Mouse (Mus musculus) lung, postnatal 4 days (tissue): ENCODE data around the gene Tmem80.

ENCODE experiments used
- DNase-seq, 2 experiments: peaks; one replicate each; pipeline ENCODE4 v3.0.0; 2021

The Tmem80 gene

DNA sequence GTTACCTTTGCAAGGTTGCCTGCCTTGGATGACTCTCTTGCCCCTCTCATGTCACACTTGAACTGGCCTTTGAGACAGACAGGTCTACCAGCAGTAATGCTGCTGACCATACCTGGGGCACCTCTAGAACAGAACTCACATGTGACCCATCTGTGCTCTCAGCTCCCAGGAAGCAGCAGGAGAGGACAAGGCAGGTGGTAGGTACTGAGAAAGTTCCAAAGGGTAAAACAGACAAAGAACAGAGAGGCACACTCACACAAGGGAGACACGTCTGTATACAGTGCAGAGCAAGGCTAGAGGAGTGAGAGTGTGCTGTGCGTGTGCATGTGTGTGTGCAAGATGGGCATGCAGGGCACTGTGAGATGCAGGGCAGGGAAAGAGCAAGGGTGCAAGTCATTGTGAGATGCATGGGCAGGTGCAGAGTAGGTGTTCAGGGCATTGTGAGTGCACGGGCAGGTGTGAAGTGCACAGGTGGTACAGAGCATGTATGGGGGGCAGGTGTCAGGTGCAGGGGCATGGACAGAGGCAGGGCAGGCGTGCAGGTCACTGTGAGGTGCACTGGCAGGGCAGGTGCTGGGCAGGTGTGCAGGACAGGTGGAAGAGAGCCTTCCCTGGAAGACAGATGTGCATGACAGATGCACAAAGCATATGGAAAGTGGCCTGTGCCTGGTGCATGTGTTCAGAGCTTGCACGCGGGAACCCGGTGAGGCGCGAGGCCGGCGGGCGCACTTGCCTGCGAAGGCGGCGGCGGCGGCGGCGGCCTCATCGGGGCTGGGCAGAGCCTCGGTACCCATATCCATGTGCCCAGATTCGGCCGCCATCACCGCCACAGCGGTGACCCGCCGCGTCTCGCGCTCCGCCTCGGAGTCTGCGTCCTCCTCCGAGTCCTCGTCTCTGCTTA, 743 bp upstream of the Tmem80 start:
- no peak for DNase-seq

DNA sequence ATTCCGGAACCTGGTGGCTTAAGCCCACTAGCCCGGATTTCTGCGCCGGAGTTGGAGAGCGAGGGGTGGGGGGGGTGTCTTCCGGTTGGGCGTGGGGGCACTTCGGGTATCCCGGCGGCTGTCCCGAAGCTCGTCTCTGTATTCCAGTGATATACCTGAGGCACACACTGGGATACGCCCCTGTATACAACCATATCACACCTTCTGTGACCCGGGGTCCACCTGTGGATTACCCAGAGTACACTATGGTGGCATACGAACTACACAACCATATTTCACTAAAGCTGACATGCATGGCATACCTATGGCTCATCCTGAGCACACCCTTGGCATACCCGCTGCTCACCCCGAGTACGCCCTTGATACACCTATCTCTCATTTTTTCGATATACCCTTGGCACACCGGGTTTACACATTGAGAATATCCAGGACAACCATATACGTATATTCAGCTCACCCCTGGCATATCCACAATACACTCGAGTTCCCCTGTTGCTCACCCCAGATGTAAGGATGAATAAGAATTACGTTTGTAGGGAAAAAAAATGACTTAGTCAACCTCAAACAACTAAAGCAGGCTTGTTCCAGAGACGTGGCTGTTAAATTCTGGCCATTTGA, 943 bp downstream of the Tmem80 start:
- no peak for DNase-seq

DNA sequence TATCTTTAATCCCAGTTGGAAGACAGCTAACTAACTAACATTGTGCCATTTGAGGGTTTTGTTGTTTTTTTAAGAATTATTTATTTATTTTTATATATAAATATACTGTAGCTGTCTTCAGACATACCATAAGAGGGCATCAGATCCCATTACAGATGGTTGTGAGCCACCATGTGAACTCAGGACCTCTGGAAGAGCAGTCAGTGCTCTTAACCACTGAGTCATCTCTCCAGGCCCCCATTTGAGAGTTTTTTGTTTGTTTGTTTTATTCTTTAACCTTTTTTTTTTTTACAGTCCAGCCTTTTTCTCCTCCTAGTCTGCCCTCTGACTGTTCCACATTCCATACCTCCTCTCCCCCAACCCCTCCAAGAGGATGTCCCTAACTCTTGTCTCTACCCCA, 3.2 kb downstream of the Tmem80 start:
- no peak for DNase-seq

- DNase-seq = no peak
Observed at GRCm38 (mm10) chr7:141331990-141332389, 4.5 kb downstream of the Tmem80 start.

GRCm38 (mm10) chr7:141335044-141335579, 7.6 kb downstream of the Tmem80 start:
- DNase-seq = no peak

- no peak for DNase-seq
Observed at GRCm38 (mm10) chr7:141335682-141336081, 8.1 kb downstream of the Tmem80 start.

DNA sequence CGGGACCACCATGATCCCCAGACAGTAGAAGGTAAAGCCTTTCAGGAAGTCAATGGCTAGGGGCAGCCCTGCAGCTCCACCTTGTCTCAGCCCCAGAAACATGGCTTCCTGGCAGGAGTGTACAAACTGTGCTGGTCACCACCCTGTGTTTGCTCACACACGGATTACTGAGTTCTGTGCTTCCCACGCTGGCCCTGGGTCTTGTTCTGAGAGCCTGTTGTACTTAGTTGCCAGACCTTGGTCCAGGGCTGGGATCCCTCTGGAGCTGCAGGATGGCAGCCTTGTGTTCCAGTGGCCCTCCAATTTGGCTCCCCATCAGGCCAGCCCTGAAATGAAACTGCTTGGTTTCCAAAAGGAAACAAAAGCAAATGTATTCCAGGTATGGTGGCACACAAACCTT, 8.8 kb downstream of the Tmem80 start:
- DNase-seq = no peak

DNA sequence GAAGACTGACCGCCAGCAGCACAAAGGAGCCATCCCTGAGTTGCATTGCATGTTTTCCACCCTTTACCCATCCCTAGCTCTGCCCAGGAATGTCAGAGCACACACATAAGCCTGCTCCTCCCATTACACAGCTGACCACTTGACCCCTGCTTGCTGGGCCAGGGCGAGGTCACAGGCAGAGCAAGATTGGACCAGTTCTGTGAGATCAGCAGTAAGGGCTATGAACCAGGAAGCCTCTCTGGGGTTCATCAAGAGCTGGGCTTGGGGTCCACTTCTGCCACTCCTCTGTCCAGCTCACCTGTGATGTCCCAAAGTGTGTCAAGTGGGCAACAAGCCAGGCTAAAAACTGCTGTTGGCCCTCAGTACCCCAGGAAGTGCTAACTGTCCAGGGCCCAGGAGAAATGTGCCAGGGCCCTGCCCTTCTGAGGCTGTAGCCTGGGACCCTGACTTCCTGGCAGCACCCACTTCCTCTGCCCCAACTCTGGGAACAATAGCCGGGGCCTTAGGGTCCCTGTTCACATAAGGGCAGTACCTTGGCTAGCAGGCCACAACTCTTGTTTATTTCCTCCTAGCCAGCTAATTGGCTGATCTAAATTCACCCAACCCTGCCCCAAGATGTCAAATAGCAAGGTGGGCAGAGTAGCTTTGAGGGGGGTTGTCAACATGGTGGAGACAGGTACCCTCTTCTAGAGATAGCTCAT, 10.3 kb downstream of the Tmem80 start:
- peak in 1 of 2 experiments; percentile 54 for DNase-seq

GRCm38 (mm10) chr7:141338576-141339131, 11.1 kb downstream of the Tmem80 start, which contains the start of gene Eps8l2:
Gene Eps8l2, plus strand, starts transcription at chr7:141338880.
- peak; percentile 81 to 88 for DNase-seq

GRCm38 (mm10) chr7:141339215-141339920, 11.8 kb downstream of the Tmem80 start:
- no peak for DNase-seq

DNA sequence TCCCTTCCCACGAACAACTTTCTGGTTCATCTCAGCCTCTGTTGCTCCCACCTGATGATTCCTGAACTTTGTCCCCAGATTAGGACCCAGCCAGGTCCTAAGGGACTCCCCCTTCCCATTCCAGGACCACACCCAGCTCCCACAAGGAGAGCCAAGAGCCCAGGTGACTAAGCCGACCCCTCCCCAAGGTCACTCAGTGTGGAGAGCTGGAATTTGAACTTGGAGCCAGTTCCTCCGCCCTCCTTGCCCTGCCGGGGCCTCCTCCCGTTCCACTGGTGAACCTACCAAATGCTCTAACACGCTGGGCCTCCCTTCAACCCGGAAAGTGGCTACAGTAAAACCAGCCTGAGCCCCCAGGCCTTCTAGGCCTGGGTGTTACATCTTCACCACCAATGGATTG, 12.5 kb downstream of the Tmem80 start:
- DNase-seq = no peak

GRCm38 (mm10) chr7:141340476-141340875, 12.9 kb downstream of the Tmem80 start:
- DNase-seq = peak; percentile 57 to 81

- no peak for DNase-seq
Observed at GRCm38 (mm10) chr7:141341689-141342226, 14.2 kb downstream of the Tmem80 start.

DNA sequence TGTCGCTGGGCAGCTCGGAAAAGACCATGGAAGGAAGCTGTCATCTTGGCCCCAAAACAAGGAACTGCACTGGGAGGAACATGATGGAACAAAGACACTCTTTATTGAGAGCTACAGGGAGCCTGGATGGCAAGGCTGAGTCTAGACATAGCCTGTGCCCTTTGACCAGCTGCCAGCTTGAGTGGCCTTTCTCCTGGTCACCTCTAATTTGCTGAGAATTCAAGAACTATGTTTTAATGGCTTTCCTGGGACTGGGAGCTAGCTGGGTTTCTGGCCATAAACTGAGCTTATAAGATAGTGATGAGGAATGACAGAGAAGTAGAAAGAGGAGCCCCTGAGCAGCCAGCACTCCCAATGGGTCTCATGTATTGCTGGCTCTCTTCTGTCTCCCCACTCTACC, 15.7 kb downstream of the Tmem80 start:
- DNase-seq = no peak

- no peak for DNase-seq
Observed at GRCm38 (mm10) chr7:141343696-141344095, 16.2 kb downstream of the Tmem80 start.

GRCm38 (mm10) chr7:141344787-141345186, 17.2 kb downstream of the Tmem80 start:
- DNase-seq = no peak

- no peak for DNase-seq
Observed at GRCm38 (mm10) chr7:141351061-141351460, 23.5 kb downstream of the Tmem80 start.

GRCm38 (mm10) chr7:141355051-141355450, 27.5 kb downstream of the Tmem80 start:
- DNase-seq = no peak

DNA sequence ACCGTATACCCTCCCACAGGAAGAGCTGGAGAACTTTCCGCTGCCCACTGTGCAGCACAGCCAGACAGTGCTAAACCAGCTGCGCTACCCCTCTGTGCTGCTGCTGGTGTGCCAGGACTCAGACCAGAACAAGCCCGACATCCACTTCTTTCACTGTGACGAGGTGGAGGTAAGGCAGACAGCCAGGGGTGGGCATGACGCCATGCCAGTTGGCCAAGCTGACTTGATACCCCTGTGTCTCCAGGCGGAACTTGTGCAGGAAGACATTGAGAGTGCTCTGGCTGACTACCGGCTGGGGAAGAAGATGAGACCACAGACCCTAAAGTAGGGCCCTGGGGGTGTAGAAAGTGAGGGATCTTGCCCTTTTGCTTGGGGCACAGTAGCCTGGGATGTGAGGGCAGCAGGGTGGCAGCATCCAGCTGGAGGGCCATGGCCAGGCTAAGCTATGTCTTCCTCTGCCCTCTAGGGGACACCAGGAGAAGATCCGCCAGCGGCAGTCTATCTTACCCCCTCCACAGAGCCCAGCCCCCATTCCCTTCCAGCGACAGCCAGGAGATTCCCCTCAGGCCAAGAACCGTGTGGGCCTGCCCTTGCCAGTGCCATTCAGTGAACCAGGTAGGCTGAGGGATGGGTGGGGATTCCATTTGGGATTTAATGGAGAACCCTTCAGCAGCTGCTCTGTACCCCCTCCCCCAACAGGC, 28.2 kb downstream of the Tmem80 start:
- no peak for DNase-seq

- no peak for DNase-seq
Observed at GRCm38 (mm10) chr7:141356971-141357370, 29.4 kb downstream of the Tmem80 start.

- peak; percentile 69 to 84 for DNase-seq
Observed at GRCm38 (mm10) chr7:141361510-141361909, 34.0 kb downstream of the Tmem80 start.
